18 mouse cellular contexts compared by ENCODE assay signal in genomic region chr7:35456091-35456814, GRCm38 (mm10). TPM values are rescaled to one million over a fixed set of nuclear protein-coding genes. Genes with fewer than 3 reads are reported as not detected.
"Had no signal": no experiment of that assay in that cellular context is flagged by ENCODE, and none has a peak within 500 bp of the region (broad histone marks: within the 10 kb centered on the region; RNA-seq: fewer than 3 reads in every experiment).

No protein-coding gene starts in this region.

- H3K9me3 ChIP-seq: hindbrain, embryonic 12.5 days; limb, embryonic 10.5 days; liver, embryonic 15.5 days; neural tube, embryonic 15.5 days had no signal

- H3K4me3 ChIP-seq: hindbrain, embryonic 12.5 days; left cerebral cortex, adult 2 months; limb, embryonic 10.5 days; liver, embryonic 15.5 days; myocyte; neural tube, embryonic 15.5 days had no signal

- H3K36me3 ChIP-seq: hindbrain, embryonic 12.5 days; limb, embryonic 10.5 days; liver, embryonic 15.5 days; neural tube, embryonic 15.5 days had no signal

- ATAC-seq: hindbrain, embryonic 16.5 days; inflammation-experienced regulatory T-cells, adult 6 months; lung, postnatal 0 days had no signal

- H3K4me1 ChIP-seq: hindbrain, embryonic 12.5 days; limb, embryonic 10.5 days; liver, embryonic 15.5 days; neural tube, embryonic 15.5 days had no signal

- H3K27ac ChIP-seq: hindbrain, embryonic 12.5 days; left cerebral cortex, adult 2 months; limb, embryonic 10.5 days; liver, embryonic 15.5 days; neural tube, embryonic 15.5 days had no signal

- DNase-seq: lung, adult 2 months; lung, postnatal 4 days; midbrain, embryonic 14.5 days; right cerebral cortex, adult 18-20 months; right cerebral cortex, postnatal 25 days; thymus, postnatal 36 days had no signal

- H3K4me2 ChIP-seq: hindbrain, embryonic 12.5 days; liver, embryonic 11.5 days; liver, embryonic 15.5 days; neural tube, embryonic 15.5 days had no signal

- H3K27me3 ChIP-seq: hindbrain, embryonic 12.5 days; liver, embryonic 15.5 days; neural tube, embryonic 15.5 days had no signal

- H3K9ac ChIP-seq: hindbrain, embryonic 12.5 days; liver, embryonic 15.5 days; neural tube, embryonic 15.5 days had no signal

RNA-seq across cellular contexts. Expression of gene Slc7a9, which starts 7.7 kb away (rescaled TPM):
- polyA plus RNA-seq: hindbrain, embryonic 12.5 days; inflammation-experienced regulatory T-cells, adult 6 months; midbrain, embryonic 14.5 days; myocyte; neural tube, embryonic 11.5 days; neural tube, embryonic 15.5 days; thymus, postnatal 0 days had no signal
